Mouse (Mus musculus): ENCODE data around the gene Cfap45. TPM values are rescaled to one million over a fixed set of nuclear protein-coding genes. Genes with fewer than 3 reads are reported as not detected.

Cfap45 gene
- polyA plus RNA-seq, 1 experiment: 0.66 TPM

DNA sequence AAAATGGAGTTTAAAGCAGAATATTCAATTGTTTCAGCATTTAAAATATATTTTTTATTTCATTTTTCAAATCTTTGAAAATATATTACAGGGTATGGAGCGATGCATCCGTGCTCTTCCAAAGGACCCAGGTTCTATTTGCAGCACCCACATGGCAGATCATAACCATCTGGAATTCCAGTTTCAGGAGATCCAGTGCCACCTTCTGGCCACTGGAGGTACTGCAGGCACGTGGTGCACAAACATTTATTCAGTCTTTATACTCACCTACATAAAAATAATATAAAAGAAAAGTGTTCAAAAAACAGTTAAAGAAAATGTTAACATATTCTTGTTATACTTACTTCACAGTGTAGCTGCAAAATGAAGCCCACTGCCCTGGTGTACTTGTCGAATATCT is 2.6 kb upstream of the Cfap45 start:
- no peak for DNase-seq (ENCODE audit: low spot score)

DNA sequence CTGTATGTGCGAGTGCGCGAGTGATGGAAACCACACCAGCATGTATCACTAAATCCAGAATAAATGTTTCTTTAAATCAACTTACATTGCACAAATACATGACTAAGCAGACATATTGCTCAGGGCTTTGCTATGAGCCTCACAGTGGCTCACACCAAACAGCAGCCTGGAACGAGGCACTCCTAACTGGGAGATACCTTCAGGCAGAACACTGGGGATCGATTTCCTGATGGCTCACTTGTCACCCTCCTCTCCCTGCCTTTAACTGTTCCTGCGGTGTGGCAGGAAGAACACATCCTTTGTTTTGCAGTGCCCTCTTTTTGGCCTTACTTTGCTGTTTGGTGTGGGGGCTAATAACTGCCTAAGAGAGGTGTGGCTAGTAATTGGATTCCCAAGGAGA is 957 bp upstream of the Cfap45 start:
- DNase-seq (ENCODE audit: low spot score): no peak

DNA sequence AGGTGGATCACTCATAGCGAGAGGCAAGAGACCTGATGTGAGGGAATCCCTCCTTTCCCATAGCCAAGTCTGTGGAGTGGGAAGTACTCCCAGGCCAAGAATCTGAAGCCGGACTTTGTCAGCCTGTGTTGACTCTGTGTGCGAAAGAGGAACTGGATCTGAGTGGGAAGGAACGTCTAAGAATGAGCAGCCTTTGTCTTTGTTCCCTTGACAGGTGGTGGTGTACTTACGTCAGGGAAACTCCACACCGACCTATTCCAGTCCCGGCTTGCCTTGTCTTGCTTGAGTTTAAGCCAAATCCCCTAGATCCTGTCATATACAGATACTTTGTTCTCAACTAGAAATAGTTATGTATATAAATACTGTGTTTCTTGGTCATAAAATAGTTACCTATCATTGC is 1.9 kb downstream of the Cfap45 start:
- no peak for DNase-seq (ENCODE audit: low spot score)

DNA sequence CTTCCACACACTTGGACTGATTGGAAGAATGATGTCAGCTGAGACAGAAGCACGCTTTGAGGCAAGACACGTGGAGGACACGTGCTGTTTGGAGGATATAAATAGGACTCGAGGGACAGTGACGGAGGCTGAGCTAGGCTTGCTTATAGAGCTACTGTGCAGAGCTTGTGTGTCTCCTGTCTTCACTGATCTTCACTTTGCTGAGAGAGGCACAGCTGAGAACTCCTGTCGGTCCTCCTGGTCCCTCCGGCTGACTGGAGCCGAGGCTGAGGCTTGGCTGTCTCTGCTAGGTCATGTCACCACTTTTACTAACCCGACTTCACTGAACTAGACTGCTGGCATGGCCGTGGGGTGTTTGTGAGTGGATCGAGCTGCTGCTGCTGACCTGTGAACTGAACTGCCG is 3.1 kb downstream of the Cfap45 start:
- DNase-seq (ENCODE audit: low spot score): no peak

DNA sequence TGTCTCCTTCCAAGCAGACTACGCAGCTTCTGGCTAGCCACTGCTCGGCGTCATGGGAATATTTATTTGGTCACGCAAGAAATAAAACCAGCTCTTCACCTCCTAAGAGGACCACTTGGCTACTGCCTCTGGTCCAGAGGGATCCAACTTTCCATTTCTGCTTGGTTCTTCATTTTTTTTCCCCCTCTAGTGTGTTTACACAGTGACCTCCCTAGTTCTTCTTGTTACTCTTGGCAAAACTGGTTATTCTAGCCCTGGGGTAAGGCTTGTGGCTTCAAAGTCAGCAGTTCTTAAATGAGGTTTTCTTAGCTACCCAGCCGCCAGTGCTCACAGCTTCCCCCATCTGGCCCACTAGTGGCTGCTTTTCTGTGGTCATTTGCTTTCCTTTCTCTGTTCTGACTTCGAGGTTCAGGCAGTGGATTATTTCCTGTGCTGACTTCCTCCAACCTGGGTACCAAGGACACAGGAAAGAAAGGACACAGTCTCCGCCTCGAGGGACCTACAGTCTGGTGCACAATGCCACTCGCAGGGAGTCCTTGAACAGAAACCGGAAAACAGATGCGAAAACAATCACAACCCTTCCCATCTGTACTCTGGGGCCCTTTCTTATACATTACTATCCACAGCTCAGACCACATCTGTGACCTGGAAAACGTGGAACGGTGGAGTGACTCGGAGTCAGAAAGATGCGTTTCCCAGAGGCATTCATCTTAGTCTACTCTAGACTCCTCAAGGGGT is 4.6 kb downstream of the Cfap45 start:
- no peak for DNase-seq (ENCODE audit: low spot score)

DNA sequence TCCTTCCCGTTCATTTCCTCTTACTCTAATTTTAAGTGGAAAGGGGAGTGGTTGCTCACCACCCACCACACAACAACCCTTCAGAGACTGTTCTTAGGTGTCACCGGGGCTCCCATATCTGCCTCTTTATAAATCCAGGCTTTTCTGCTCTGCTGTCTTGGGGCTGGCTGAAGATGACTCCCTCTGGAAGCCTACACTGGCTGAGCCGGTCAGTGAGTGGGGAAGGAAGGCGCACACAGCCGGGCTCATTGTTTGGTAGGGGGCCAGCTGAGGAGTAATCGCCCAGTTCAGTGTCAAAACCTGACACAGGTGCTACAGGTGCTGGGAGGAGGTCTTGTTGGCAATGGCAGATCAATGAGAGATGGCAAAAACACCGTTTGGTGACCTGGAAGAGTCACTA is 5.4 kb downstream of the Cfap45 start:
- DNase-seq (ENCODE audit: low spot score): no peak

DNA sequence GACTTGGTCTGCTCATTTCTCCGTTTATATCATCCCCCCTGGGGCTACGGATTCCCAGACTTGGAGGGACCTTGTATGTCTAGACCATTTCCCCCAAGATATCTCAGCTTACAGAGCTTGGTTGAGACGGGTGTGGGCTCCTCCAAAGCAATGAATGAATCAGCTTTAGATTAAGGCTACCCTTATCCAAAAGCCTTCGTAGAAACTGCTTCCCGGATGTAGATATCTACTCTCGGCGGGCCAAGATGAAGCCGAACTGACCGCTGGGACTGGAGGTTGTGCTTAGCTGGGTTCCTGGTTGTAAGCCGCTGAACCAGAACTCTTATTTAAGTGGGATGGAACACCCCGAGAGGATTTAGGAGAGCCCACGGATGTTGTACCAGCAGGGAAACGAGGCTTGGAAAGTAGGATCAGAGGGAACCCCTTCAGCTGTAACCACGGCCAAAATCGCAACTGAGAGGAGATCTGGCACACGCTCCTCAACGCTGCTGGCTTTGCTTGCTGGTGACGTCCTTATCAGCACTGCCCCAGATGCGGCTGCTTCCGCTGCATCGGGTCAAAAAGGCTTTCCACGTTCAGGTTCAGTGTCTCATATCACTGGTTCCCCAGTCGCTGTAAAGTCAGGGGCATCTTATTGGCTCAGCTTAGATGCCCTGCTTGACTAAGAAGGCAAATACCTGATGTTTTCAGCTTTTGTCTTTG is 5.9 kb downstream of the Cfap45 start:
- no peak for DNase-seq (ENCODE audit: low spot score)

DNA sequence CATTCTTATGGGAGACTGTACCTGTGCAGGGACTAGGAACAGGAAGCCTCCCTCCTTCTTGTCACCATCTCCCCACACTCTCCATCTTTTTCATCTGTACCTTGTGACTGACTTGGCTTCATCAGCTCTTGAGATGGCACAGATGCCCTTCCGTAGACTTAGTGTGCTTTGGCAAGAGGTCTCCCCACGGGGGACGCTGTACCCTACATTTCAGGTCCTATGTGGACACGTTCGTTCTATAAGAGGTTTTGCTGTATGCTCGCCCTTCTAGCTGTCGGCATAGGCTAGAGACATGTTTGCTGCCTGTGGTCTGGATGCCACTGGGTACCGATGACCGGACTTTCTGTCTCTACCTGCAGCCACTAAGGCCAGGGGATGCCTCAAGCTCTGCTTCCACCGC is 6.8 kb downstream of the Cfap45 start:
- no peak for DNase-seq (ENCODE audit: low spot score)

DNA sequence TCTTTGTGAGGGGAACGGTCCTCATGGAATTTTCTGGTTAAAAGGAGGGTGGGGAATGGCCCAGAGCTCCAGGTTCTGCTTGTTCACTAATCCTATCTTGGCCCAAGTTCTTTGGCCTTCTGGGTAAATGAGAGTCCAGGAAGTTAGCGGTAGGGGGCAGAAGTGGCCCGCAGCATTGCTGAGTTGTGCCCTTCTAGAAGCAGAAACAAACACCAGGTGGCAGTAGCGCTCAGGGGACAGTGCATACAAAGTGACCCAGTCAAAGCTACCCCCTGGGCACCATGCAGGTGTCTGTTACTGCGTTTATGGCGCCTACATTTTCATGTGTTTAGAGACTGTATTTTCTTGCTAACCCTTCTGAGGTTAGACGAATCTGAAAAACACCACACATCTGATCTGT is 8.1 kb downstream of the Cfap45 start:
- peak; percentile 69 for DNase-seq (ENCODE audit: low spot score)

DNA sequence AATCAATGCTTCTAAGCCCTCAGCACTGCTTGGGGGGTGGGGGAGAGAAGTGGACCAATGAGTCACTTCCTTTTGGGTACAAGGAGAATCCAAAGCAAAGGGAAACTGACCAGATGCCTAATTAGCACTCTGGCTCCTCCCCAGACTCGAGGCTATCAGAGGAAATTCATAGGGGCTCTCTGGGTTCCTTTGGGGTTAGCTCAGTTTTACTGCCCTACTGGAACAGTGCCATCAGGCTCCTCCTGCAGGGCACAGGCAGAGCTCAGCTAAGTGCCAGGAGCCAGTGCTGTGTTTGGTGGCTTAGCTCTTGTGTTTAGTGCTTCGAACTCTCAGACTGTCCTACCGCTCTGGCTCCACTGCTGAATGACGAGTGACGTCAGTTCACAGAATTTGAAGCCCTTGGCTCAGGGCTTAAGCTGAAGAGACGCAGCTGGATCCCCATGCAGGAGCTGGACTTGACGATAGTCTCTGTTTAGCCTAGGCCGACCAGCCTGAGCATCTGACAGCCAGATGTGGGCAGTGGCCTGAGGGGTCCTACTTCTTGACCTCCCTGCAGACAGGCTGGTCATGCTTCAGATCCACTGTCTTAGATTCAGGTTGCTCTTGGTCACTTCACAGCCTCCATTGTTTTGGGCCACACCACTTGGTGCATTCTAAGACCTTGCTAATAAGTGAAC is 10.1 kb downstream of the Cfap45 start:
- DNase-seq (ENCODE audit: low spot score): no peak

DNA sequence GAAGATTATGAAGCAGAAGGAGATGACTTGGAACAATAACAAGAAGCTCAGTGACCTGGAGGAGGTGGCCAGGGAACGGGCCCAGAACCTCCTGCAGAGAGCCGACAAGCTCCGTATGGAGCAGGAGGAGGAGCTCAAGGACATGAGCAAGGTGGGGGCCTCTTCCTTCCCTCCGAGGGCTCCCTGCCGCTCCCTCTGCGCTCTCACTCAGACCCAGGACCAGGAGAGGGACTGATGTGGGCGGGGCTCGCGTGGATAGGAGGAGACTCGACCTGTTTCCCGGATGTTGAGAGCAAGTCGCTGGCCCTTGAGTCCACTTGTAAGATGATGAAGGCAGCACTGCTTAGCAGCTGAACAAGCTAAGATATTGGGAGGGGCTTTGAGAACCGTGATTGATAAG is 11.9 kb downstream of the Cfap45 start:
- no peak for DNase-seq (ENCODE audit: low spot score)

DNA sequence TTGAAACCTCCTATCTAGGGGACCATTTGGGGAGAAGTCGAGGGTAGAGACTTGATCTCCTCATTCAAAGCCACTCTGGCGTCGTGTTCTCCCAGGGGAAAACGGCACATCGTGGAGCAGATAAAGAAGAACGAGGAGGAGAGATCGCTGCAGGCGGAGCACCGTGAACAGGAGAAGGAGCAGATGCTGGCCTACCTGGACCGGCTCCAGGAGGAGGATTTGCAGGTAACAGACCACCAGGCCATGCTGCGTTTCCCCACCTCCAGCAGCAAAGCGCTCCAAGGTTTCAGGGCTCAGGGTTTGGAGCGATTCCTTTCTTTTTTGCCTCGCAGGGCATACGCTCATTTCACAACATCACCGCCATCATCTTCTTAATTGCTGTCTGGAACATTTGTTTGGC is 14.5 kb downstream of the Cfap45 start:
- DNase-seq (ENCODE audit: low spot score): no peak

DNA sequence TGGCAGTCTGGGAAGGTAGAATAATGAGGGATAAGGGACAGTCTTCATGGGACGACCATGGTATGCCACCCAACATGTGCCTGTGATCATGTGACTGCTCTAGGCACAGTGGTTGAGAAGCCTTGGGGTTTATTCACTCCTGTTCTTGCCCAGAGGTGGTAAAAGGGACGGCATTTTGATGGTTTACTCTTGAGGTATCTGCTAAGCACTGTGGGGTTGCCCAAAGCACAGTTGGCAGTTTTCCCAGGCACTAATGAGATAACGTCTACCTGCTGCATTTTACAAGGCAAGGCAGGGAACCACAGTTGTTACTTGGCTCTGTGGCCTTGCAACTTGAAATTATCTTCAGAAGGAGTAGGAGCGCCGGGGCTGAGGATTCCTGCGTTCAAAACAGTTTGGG is 19.2 kb downstream of the Cfap45 start:
- no peak for DNase-seq (ENCODE audit: low spot score)

DNA sequence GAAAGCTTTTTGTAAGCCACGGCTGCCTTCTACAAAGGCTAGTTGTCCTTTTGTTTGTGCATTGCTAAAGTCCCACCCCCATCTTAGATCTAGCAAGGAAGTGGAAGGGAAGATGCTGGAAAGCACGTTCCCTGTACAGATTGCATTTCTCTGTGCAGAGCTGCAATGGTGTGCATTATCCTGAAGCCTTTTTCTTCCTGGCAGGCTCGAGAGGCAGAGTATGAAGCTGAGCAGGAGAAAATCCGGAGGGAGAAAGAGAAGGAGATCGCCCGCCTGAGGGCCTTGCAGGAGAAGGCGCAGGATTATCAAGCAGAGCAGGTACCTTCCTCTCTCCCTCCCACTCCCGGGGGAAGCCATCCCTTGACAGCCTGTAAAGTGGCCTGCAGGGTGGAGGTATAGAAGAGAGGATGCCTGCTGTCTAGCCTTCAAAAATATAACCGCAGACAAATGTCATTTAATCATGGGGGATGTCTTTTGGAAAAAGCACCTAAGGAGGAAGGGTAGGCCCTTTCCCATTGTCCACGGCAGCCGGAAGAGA is 19.8 kb downstream of the Cfap45 start:
- no peak for DNase-seq (ENCODE audit: low spot score)

DNA sequence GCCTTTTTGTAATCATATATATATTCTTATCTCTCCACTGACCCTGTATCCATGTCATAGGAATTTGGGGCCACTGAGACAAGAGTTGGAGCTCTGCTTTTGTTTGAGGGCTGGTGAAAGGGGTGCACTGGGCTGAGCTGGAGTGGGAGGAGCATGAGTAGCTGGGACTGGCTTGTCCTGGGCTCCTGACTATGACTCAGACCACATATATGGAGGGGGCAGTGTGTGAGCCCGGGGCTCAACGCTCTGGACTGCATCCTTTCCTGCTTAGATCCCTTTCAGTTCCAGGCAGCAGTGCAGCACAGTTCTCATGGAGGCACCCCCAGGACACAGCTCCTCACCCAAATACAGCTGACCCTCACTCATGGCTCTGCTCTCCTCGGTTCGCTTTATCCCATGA is 25.5 kb downstream of the Cfap45 start:
- DNase-seq (ENCODE audit: low spot score): no peak

DNA sequence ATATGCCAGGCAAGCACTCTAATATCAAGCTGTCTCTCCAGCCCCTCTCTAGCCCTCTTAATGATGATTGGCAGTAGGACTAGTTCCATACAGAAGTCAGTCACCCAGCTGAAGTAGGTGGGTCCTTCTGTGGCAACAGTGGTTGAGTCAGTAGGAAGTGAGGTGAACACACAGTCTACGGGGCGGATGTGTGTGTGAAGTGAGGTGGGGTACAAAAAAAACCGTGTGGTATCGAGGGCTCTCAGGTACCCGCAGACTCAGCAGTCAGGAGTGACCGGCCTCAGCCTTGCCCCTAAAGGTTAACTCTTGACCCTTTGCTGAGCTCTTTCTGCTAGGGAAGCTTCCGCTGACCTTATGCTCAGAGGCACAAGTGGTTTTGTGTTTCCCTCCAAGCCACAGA is 27.9 kb downstream of the Cfap45 start:
- DNase-seq (ENCODE audit: low spot score): no peak

DNA sequence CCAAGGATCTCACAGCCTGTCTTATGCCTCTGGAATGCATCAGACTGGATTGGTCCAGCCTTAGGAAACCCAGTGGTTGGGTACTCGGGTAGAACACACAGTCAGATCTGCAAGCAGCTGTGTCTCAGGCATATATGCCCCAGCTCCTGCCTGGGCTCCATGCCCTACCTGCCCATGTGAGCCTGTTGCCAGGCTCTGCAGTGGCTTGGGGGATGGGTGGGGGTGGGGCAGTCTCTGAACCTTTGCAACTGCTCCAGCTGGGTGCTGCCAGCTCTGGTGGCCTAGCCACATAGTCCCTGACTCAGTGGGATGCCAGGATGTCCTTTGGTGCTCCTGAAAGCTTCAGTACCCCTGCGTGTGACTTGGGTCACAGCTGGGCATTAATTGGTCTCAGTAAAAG is 28.7 kb downstream of the Cfap45 start:
- DNase-seq (ENCODE audit: low spot score): no peak

DNA sequence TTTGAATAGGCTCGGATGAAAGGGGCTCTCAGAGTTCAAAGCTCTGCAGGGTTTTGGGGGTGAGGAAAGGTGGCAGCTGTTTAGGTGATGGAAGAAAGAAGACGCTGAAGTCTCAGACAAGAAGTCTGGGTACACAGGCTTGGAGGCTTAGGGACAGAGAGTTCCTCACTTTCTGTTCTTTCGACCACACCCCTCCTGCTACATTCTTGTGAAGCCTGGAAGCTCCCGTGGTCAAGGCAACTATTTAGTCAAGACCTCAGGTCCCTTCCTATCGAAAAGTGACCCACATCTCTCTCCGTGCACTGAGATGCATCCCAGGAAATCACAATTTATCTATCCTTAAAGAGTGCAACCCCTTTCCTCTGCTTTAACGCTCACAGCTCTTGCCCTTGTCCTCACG is 29.1 kb downstream of the Cfap45 start:
- DNase-seq (ENCODE audit: low spot score): no peak

DNA sequence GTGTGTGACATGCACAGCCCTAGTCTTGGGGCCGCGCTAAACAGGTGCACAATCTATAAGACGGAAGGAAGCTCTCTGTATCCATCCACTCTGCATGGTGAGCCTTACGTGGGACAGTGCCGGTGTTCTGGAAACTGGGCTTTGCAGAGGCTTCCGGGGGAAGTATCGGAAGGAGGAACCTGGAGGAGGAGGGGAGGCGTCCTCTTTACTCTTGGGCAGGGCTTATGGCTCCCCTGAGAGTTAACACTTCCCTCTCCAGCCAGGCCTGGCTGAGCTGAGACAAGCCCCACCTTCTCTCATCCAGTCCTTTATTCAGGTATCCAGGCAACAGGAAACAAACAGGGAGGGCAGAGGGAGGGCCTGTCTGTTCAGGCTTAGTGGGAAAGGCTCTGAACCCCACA is 29.9 kb downstream of the Cfap45 start:
- no peak for DNase-seq (ENCODE audit: low spot score)

DNA sequence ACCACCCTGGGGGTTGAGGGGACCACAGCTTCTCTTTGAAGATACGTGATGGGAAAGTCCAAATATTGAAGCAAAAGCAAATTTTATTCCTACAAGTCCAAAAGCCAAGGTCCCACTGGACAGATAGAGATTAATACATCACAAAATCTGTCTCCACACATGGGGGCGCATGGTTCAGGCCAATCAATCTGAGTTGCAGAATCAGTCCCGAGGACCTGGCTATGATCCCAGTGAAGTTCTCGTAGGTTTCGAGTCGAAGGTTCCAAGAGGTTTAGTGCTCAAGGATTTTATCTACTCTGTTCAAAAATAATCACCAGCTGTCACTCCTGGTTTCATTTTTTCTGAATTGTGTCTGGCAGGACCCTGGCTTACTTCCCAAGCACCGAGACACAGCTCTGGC is 30.4 kb downstream of the Cfap45 start:
- no peak for DNase-seq (ENCODE audit: low spot score)

DNA sequence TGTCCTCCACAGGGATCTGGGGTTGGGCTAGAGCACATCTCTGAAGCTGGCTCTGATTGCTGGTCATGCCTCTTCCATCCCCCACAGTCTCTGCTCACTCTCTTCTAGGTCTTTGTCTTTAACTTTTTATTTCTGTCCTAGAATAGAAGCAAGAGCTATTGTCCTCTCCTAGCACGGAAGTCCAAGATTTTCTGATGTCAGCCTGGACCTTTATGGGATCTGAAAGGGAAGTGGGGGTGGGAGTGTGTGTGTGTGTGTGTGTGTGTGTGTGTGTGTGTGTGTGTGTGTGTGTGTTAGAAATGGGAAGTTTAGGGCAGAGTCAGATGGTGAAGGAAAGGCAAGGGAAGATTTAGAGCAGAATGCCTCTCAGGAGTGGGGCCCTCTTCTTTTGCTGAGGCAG is 32.0 kb downstream of the Cfap45 start:
- no peak for DNase-seq (ENCODE audit: low spot score)

DNA sequence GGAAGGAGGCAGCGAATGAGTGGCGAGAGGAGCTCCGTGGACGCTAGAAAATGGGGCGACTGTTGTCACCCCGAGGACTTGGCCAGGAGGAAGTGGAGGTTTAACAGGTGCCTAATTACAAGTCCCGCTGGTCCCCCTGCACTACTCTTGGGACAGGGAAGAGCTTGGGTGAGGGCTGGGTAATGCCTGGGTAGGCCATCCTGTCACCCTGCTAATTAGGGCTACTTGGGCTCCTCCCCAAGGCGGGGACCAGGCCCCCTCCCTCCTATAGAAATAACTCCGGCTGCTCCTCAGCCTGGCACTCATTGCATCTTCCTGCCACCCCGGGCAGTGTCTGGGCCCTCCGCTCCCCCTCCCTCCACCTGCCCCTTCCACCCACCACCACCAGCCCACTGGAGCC is 35.0 kb downstream of the Cfap45 start, which contains the start of gene Vsig8:
Gene Vsig8, plus strand, starts transcription at position 301 of the 400 bp plus-strand sequence.
- no peak for DNase-seq (ENCODE audit: low spot score)
